Mouse (Mus musculus): ENCODE data around the gene Atxn1.

Gene Atxn1

DNA sequence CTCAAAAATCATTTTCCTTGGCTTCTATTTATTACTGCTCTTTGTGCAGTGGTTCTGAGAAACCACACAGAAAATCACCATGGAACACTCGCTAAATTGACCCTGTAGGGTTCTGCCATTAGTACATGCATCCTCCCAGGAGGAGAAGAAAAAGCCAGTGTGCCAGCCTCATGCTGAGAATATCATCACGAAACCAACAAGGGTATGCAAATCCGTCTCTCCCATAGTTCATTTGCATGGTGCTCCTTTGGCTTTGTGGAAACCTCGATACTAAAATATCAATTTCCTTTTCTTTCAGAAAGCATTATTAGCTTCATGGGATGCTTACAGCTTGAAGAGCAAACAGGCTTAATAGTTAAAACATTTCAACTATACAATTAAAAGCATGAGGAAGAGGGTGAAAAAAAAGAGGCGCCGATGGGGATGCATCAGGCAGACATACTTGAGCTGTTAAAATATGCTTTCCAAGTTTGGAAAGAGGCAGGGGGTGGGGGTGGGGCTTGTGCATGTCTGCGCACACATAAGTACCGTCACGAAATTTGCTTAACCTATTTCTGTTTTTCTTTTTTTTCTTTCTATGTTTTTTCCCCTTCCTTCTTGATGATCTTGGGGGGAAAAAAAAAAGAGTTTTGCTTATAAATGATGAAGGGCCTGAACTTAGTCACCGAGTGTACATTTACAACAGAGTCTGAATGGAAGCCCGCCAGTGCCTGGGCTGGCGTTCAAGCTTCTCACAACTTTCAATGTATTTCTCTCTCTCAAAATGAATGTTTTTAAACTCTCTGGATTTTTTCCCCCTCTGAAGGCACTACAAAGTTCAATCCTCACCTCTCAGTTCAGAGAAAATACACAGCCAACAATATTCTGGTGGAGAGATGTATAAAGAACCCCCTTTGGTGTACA lies 303.3 kb downstream of the Atxn1 start:
- no peak for DNase-seq

DNA sequence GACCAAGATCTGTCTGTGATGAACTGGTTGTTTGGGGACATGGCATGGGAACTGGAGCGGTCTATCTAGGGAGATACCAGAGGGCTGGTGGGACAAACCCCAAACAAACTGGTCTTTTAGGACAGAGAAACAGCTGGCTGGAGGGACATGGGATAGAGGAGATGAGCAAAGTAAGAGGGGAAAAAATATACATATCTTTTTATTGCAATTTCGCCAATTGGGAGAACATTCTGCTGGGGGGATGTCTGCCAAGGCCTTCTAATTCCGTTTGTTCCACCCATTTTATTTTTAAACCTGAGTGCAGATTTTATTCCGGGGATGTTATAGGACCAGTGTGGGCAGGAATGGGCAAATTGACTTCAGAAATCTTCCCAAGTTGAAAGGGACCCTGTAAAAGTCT lies 305.0 kb downstream of the Atxn1 start:
- no peak for DNase-seq

DNA sequence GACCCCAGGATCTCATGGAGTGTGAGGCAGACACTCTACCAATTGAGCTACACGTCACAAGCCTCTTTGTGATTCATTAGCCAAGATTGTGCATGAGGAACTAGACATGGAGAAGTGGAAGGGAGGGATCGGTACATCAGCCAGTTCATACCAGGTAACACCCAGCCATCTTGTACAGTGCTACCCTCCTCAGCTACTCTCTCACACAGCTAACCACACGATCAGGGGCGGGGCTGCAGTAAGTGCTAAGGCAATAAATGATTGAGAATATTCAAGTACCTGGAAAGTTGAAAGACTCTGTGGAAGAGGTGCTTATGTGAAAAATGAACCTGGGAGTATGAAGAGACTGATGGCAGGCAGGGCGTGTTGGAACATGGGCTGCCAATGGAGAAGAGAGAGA lies 306.5 kb downstream of the Atxn1 start:
- DNase-seq: no peak

DNA sequence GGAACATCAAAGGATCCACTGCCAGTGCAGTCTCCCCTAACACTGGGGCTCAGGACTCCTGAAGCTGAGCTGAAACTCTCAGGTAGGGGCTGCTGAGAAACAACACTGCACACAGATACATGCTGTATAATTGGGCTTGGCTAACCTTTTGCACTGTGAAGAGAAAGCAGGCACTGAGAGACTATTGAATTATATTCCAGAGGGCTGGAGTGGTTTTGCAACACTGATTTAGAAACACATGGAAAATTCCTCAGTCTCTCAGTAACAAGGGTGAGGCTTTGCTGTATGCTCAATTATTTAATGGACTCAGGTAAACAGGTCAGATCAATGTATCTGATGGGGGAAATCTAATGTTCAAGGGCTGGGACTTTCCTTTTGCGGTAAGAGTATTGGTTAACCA lies 307.6 kb downstream of the Atxn1 start:
- DNase-seq: no peak

DNA sequence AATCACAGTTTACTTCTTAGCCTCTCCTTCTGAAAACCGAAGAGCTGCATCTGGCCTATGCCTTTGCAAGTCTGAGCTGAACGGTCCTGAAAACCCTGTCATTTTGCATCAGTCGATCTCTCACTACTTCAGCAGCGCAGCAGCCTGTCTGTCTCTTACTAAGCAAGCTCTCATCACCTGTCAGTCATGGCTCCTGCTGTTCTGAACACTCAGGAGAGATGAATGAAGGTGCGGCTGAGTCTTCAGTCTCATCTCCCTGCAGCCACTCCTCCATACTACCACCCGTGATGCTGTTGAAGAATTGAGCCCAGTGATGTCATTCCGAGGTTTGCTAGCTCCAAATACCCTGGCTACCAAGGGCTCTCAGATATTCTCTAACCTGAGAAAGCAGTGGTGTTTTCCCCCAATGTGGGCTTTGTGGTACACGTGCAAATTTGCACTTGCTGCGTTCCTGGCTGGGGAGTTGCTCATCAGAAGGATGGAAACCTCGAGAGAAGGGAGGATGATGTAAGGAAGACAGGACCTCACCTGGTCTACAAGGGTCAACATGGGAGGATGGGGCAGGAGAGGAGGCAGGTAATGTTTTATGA lies 313.1 kb downstream of the Atxn1 start:
- DNase-seq: no peak

DNA sequence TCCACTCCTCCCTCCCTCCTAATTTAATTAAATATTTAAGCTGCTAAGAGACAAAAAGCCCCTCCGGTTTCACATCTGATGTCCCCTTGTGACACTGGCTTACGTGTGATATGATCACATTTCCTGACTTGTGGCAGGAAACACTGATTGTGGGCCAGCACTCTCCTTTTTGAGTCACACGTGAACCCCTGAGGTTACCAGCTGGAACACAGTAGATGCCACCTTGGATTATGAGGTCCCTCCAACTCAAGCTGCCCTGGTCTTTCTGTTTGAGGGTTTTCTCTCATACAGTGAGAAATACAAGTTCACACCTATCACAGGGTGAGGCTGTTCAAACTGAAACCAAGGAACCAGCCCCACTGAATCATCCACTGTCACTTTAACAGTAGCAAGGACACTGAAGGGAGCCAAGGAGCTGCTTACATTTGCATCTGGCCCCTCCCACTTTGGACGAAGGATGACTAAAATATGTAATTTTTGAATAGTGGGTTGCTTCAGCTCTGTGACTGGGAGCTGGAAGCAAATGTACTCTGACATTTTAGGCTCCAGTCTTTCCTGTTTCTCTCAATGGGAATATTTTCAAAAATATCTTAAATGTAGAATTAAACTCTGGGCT lies 315.5 kb downstream of the Atxn1 start:
- DNase-seq: no peak

DNA sequence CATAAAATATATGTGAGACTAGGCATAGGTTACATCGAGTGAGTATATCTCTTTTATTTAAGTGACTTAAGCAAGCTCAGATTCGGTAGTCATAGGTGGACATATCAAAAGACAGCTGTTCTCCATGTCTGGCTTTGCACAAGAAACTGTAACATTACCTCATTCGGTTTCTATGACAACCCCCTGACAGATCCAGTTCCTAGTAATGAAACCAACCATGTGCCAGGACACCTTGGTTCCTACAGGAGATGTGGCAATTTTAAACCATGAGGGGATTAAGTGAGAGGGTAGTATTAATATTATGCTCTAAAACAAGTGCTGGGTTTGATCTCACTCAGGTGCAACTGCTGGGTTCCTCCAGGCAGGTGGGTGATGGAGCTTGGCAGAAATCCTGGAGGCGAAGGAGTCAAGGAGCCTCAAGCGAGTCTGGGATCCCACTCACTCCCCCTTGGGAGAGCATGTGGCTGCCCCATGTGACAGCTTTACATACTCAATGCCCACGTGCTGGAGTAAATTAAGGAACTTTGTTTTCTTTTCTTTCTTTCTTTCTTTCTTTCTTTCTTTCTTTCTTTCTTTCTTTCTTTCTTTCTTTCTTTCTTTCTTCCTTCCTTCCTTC lies 320.9 kb downstream of the Atxn1 start:
- DNase-seq: no peak

DNA sequence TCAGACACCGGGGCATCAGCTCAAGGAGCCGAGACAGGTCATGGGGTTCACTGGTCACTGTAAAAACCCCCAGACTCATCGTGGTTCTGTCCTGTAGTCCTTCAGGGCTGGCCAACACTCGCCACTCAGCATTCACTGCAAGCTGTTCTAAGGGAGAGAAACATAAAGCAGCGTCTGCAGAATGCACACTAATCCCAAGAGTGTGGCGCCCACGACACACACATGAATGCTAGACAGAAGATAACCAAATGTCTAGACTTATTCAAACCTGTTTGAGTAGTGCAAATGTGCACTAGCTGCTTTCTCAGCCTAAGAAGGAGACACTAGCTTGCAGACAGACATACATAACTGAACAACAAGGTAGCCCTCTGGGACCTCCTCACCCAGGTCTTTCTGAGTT lies 321.9 kb downstream of the Atxn1 start:
- no peak for DNase-seq

DNA sequence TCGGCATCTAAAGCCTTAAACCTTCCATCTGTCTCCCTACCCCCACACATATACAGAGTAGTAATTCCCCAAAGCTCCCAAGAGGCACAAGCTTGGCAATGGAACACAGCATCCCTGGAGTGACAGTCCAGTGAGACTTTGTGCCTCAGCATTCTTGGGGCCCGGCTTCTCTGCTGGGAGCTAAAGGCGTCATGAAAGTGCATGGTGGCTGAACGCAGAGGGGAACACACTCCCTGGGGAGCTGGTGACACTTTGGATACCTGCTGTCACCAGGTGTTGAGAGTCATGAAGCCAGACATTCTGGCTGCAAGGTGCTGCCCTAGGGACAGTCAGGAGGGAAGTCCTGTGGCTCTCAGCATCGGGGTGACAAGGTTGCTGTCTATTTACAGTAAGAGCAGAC lies 324.4 kb downstream of the Atxn1 start:
- no peak for DNase-seq

DNA sequence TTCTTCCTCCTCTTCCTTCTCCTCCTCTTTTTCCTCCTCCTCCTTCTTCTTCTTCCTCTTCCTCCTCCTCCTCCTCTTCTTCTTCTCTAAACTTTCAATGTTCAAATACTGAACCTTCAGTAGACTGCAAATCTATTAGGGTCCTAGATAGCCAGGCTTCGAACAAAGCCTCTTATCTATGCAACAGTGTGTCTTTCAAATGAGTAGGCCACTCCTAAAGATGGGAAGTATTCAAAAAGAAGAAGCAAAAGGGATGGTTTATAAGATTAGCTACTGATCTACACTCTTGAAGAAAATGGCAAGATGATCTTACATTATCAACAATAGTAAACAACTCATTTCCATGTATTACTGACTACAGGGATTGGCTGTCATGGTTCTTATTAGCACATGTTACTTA lies 326.5 kb downstream of the Atxn1 start:
- DNase-seq: no peak

DNA sequence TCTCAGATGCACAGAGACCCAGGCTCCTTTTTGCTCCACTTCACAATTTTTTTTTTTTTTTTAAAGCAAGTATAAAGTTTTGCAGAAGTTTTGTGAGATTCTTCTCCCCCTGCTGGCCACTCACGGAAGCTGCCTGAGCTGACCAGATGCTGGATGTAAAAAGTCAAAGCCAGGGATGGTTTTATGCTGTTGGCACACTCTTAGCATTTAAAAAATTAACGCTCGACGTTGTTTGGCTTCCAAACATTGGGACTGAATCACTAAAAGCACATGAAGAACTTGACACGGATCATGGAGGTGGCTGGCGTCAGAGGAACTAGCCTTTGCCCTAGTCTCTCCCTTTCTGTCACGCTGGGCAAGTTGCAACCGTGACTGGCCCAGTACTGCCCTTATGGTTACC lies 327.5 kb downstream of the Atxn1 start:
- no peak for DNase-seq

DNA sequence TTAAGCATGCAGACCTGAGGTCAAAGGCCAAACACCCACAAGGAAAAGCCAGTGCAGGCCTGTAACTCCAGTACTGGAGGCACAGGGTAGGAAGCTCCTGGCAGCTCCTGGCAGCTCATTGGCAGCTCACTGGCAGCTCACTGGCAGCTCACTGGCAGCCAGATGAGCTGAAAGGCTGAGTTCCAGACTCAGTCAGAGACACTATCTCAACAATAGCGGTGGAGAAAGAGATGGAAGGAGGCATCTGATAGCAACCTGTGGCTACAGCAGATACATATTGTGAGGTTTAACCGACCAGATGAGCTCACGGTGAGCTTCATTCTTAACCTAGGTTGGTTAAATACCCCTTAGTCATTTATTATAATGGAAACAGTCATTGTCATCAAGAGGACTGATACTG lies 328.4 kb downstream of the Atxn1 start:
- no peak for DNase-seq

DNA sequence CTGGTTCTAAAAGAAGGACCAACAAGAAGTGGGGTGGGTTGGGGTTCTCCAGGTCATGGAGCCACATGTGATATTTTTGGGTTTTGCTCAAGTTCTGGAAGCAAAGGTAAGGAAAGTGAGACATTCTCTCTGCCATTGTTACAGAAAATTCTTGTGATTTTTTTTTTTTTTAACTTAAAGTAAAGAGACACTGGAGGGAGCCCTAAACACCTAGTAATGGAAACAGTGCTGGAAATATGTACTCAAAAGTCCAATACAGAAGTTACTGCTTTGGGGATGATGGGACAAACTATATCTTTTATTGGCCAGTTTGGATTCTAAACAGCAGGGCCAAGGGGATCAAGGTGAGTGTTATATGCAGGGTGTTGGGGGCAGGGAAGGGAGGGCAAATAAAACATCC lies 330.9 kb downstream of the Atxn1 start:
- DNase-seq: no peak

DNA sequence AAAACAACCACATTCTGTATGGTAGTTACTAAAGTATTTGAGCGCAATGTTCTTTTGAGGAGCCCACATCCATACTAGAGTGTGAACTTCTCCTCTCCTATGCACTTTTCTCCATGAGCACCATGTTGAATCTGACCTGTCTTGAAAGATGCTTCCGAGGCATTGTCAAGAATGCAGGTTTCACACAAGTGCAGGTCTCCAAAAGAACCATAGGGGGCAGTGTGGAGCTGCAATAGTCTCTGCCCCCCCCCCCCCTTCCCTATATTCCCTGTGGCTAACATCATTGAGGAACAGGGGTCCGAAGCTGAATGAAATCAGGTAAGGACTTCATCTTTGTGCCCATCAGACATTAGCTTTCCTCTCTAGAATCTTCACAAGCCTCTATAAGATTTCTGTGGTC lies 332.7 kb downstream of the Atxn1 start:
- DNase-seq: no peak

DNA sequence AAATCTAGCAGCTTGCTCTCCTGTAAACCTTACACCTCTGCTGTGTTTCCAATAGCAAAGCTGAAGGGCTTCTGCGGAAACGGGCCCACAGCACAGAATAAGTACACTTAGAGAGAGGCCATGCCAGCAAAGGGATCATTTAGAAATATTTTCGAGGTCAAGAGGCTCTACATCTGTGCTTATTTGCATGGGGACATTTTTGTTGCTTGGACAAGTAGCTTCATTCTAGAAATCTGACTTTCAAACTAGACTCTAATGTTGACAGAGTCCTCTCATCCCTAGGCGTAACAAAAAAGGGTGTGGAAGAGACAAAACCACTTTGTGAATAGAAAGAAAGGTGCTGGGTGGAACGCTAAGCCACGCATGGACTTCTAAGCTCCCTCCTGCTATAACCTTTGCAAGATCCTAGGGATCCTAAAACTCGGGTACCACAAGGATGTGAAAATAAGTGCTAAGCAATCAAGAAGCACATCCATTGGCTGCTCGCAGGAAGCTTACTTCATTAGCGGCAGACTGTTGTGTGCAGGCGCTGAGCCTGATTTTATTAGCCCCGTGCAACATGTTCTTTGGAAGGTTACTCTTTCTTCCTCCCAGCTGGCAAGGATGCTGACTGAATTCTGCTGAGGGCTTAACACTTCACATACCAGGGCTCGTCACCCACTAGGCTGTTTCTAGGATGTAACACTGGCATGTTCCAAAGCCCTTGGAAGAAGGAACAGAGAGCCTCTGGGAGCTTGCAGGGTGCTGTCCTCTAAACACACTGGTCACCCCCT lies 334.1 kb downstream of the Atxn1 start:
- DNase-seq: no peak

DNA sequence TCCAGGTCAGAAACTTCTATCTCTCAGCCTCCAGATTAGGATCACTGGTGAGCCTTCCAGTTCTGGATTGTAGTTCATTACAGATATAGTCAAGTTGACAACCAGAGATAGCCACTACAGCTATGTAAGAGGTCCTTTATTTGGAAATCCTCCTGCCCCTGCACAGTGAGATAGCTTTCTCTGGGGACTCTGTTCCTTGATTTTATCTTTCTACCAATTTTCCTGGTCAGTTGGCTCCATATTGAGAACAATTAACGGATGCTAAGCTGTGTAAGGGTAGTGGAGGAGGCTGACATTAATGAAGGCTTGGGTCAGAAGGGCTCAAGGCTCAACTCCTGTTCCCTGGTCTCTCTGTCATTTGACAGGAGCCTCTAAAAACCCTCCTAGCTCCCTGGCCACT lies 335.1 kb downstream of the Atxn1 start:
- no peak for DNase-seq

DNA sequence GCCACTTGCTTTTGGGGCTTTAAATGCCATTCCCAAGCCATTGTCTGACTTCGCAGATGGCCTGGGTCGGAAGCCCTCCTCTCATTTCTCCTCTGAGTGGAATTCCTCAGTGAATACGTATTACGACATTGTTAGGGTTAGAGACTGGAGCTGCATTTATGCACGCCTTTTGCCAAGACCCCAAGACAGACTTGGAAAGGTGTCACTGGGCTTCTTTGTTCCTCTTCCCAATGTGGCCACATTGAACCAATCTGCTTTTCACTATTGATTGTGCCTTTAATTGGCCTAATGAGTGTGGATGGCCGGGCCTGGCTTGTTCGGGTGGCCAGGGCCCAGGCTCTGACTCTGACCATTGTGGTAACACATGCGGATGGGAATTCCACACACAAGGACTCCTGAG lies 336.5 kb downstream of the Atxn1 start:
- DNase-seq: no peak

DNA sequence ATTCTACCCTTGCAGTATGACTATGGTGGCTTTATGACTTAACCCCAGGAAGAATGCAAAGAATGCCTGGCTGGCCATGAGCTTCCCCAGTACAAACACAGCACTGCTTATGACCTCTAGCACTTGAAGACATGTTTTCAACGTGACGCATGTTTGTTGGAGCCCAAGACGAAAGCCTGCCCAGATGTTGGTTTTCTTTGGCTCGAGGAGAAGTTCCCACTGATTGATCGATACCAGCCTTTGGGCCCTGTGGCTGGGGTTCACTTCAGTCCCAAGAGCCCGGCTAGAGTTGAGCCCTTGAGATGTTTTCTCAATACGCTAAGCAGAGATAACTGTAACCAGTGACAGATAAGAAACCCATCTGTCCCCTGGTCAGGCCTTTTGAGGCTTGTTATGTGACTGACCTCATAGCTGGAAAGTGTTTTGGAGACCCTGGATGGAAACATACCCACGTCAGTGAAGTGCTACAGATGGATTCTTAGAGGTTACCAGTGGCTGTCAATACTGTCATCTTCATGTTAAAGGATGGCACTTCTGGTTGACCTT lies 337.5 kb downstream of the Atxn1 start:
- no peak for DNase-seq

DNA sequence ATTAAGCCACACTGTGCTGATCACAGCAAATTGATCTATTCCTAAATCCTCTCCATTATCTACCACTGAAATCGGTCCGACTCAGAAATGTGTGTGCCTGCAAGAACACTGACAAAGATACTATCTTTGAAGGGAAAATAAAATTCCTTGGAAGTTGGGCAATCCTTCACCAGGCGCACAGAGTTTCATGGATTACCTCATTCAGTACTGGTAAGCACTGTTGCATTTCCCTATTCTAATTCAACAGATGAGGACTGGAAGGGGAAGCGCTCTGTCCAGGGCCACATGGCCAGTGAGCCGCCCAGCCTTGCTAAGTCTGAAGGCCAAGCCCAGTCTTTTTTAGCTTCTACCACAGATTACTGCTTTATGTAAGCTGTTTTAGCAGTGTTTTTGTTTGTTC lies 339.1 kb downstream of the Atxn1 start:
- DNase-seq: no peak

DNA sequence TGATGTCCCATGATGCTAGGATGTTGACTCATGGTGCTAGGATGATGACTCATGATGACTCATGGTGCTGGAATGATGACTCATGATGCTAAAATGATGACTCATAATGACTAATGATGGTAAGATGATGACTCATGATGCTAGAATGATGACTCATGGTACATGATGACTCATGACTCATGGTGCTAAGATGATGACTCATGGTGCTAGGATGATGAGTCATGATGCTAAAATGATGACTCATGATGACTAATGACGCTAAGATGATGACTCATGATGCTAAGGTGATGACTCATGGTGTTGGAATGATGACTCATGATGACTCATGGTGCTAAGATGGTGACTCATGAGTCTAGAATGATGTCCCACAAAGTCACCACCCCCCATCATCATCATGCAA lies 341.0 kb downstream of the Atxn1 start:
- DNase-seq: no peak

DNA sequence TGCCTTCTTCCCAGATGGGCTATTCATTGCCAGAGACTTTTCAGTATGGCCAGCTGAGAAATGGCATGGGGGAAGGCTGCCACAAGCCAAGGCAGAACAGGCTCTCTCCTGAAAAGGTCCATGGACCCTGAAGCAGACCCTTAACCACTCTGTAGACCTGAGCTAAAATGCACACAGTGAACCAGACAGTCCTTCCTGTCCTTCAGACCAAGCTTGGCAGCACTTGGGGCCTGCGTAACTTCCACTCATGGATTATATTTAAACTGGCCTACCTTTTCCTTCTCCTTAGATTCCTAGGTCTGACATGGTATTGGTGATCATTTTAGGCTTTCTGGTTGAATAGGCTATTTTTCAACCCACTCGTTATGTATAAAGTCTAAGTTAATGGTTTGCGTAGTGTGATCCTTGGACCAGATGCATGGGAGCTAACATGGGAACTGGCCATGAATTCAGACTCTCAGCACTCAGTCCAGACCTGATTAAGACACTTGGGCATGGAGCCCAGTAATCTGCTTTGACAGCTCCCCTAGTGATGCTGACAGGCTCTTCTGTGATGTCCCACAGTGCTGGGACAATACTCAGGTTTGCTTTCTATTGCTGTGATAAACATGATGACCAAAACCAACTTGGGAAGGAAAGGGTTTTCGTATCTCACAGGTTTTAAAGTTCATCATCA lies 341.8 kb downstream of the Atxn1 start:
- no peak for DNase-seq

DNA sequence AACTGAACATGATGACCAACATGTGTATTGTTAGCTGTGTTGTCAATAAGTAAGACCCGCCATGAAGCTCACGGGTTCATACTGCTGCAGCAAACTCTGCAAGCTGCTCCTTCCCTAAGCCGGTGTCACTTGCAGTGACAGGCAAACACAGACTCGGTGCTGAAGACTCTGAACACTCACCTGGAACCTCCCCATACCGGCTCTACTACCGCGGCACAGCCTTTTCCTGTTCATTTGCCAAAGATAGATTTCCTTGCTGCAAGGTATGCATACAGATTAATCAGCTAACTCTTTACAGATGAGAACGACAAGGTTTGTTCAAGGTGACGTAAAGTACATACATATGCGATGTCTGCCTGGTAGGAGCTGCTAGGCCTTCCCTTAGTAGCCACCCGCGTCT lies 344.1 kb downstream of the Atxn1 start:
- no peak for DNase-seq

Measured in layer of hippocampus, adult 9-11 months (tissue).